Mouse (Mus musculus): ENCODE data around the gene Ndufaf1.
A peak's percentile ranks its signal among the peaks of the same experiment; 100 is the strongest.
"Not testable (repeated sequence)": the region's sequence is repeated elsewhere in the genome, so short reads cannot be mapped to it uniquely, and the experiment has no call there.

The Ndufaf1 gene

DNA sequence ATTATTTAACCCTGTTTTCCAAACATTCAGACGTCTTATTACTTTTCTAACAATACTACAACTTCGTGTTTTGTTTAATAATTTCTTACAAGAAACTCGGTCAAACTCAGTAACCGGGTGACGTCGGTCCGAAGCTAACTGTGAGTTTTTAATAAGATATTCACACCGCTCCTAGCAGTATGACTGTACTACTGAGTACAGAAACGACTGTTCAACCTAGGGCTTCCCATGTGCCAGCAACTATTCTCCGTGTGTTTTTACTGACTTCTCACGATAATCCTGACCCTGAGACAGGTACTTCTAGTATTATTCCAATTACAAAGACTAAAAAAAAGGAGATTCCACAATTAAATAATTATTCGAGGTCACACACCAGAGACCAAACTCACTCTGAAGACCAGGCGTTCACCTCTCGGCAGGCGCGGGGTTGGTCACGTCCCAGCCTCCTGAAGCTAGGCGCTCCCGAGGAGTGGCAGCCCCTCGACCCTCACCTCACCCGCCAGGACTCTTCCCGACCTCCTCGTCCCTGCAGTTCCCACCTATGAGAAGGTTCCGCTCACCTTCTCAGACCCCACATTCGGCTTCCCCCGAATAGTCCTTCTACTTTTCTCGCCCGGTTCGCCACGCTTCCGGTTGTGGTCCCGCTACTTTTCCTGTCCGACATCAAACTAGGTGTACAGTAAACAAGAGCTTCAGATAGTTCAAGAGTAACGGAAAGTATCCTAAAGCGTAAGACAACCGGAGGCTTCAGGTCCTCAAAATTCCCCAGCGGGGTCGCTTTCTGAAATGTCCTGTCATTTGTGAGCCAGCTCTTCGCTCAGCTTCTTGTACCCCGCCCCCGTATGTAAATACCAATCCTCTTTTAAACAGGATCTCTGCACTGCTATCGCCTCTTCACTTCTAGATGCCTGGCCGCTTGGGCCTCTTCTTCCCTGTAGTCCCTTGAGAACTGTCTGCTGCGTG is at the start of gene Ndufaf1:
Gene Ndufaf1, minus strand, starts transcription at position 608 of the 963 bp plus-strand sequence.
- peak; percentile 72 for DNase-seq (ENCODE audit: low spot score)

DNA sequence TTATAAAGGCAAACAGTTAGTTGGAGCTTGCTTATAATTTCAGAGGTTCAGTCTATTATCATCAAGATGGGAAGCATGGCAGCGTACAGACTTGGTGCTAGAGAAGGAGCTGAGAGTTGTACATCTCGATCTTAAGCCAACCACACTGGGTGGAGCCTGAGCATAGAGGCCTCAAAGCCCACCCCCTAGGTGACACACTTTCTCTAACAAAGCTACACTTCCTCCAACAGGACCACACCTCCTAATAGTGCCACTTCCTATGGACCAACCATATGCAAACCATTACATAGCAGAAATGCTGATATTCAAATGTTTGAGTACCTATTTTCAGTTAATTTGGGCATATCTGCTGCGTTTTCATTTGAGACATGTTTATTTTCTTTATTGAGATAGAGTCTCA is 47.4 kb upstream of the Ndufaf1 start:
- no peak for DNase-seq (ENCODE audit: low spot score)

DNA sequence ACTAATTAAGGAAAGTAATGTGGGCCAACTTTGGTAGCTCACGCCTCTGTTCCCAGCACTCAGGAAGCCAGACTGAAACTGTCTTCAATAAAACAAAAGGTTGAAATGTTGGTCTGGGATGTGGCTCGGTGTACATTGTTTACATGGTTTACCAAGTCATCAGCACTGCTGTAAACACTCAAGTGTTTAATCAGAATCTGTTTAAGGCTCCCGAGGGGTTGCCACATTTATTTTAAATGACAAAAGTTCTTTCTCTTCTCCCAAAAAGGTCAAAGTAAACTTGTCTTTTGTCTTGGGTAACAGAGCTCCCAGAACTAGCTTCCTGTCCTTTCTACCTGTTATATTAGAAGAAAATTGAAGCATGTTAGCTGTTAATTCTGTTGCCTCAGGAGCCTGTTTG is 45.0 kb upstream of the Ndufaf1 start:
- no peak for DNase-seq (ENCODE audit: low spot score)

DNA sequence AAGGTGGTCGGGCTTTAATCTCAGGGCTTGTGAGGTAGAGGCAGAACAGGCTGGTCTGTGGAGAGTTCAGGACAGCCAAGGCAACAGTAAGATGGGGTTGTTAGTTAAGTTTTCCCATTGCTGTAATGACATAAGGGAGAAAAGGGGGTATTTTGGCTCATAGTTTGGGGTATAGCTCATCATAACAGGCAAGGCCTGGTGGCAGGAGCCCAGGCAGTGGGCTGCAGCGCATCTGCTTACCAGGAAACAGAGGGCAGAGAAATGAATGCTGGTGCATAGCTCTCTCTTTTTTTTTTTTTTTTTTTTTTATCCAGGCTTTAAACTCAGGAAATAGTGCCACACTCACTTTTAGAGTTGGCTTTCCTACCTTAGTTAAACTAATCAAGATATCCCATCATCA is 40.5 kb upstream of the Ndufaf1 start:
- no peak for DNase-seq (ENCODE audit: low spot score)

DNA sequence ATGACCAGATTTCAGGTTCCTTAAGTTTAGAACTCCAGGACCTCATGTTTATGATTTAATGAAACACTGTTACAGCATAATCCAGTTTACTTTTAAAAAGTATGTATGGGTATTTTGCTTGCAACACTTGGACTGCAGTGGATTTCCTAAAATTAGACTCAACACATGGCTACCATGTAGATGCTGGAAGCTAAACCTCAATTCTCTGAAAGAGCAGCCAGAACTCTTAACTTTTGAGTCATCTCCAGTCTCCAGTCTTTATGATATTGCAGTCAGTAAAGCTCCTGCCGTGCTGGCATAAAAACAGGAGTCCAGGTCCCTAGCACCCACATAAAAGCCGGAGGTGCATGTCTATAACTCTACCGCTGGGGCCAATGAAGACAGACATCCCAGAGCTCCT is 37.3 kb upstream of the Ndufaf1 start:
- no peak for DNase-seq (ENCODE audit: low spot score)

DNA sequence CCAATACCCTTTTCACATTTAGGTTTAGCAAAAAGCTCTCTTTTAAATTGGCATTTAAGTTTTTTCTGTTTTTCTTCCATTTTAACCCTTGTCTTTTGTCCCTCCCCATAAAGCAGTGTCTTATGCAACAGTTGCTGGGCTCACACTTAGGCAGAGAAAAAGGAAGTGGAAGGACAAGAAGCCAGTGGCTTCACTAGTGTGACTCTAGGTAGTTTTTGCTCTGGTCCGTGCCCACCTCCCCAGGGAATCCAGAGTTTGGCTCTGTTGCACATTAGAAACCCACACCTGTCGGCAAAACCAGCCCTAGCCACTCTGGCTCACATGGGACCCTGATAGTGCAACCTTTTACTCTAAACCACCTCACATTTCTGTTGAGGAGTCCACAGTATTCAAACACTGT is 35.8 kb upstream of the Ndufaf1 start:
- no peak for DNase-seq (ENCODE audit: low spot score)

DNA sequence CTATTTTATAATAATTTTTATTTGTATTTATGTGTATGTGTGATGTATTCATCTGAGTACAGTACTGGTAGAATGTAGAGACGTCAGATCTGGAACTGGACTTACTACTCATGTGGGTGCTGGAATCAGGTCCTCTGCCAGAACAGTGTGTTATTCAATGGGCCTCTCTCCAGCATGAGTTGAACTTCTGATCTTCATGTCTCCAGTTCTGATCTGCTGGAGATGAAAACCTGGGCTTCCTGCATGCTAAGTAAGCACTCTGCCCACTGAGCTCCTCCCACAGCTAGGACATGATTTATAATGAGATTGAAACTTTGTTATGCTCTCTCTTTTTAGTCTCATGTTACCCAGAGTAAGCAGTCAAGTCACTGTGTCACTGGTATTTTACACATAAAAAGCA is 33.5 kb upstream of the Ndufaf1 start:
- DNase-seq (ENCODE audit: low spot score): no peak

DNA sequence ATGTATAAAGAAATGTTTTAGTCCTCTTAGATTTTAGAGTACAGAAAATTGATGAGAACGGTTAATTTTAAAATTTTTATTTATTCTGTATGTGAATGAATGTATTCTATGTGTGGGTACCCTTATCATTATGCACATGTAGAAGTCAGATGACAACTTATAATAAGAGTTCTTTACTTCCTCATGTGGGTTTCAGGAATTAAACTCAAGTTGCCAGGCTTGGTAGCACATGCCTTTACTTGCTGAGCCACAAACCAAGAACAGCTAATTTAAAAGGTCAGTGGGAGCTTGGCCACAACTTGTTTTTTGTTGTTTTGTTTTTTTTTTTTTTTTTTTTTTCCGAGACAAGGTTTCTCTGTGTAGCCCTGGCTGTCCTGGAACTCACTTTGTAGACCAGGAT is 32.2 kb upstream of the Ndufaf1 start:
- no peak for DNase-seq (ENCODE audit: low spot score)

DNA sequence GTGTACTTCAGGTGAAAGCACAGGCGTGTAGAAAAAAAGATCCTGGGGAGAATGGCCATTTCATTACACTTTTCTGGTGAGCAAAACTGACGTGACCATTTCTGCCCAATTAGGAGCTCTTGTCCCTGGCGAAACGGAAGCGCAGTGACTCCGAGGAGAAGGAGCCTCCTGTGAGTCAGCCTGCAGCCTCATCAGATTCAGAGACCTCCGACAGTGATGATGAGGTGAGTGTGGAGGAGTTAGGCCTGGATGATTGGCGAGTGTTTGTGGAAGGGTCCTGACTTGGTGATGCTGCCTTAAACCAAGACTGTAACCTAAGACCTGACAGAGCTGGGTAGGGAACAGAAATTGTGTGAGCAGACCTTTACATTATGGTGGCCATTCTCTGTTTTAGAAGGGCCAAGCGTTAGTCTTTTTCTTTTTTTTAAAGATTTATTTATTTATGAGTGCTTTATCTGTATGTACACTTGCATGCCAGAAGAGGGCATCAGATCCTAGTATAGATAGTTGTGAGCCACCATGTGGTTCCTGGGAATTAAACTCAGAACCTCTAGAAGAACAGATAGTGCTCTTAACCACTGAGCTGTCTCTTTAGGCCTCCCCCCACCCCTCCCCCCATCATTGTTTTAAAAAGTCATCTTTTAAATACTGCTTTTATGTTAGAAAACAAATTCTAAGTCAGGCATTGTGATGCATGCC is 29.5 kb upstream of the Ndufaf1 start:
- no peak for DNase-seq (ENCODE audit: low spot score)

DNA sequence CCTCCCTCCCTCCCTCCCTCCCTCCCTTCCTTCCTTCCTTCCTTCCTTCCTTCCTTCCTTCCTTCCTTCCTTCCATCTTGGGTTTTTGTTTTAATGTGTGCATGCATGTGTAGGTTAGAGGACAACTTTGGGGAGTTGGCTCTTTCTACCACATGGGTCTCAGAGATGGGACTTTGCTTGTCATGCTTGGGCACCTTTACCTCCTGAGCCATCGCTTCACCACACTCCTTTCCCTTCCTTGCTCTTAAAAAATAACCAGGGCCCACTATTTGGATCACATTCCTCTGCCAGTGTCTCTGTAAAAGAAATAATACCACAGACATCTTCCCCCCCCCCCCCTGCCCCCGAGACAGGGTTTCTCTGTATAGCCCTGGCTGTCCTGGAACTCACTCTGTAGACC is 21.1 kb upstream of the Ndufaf1 start:
- no peak for DNase-seq (ENCODE audit: low spot score)

DNA sequence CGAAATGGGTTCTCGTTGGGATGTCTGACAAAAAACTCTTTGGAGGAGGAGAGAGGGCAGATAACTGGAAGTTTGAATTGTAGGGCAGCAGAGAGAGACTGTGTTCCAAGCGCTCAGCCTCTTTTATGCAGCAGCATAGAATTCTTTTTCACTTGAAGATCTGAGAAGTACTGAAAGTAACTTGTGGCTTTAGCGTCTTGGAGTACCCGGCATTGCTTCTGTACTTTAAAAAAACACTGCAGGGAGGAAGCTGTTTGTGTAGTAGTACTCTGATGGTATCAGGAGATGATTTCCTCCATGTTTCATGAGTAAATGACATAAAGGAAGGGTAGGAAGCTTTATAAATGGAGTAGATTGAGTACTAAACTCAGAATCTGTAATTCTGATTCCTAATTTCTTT is 13.2 kb upstream of the Ndufaf1 start:
- no peak for DNase-seq (ENCODE audit: low spot score)

DNA sequence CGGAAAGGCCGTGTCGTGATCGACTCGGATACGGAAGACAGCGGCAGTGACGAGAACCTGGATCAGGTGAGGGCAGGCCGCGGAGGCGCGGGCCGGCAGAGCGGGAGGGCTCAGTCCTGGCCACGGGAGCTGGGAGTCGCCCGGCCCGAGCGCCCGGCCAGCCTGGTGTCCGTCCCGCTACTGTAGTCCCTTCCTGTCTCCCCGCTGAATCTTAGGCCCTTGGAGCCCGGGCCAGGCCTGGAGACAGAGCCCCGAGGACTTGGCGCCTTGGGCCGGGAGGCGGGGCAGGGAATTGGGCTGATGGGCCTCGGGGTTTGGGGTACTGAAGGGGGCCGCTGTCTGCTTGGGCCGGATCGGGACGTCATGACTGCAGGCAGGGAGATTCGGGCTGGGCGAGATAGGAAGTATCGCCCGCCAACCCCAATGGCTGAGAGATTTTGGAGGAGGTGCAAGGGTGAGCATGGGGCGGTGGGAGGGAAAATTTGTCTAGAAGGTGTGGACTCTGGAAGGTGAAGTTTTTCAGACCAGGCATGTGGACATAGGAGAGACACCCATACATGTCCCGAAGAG is 12.7 kb upstream of the Ndufaf1 start:
- DNase-seq (ENCODE audit: low spot score): no peak

DNA sequence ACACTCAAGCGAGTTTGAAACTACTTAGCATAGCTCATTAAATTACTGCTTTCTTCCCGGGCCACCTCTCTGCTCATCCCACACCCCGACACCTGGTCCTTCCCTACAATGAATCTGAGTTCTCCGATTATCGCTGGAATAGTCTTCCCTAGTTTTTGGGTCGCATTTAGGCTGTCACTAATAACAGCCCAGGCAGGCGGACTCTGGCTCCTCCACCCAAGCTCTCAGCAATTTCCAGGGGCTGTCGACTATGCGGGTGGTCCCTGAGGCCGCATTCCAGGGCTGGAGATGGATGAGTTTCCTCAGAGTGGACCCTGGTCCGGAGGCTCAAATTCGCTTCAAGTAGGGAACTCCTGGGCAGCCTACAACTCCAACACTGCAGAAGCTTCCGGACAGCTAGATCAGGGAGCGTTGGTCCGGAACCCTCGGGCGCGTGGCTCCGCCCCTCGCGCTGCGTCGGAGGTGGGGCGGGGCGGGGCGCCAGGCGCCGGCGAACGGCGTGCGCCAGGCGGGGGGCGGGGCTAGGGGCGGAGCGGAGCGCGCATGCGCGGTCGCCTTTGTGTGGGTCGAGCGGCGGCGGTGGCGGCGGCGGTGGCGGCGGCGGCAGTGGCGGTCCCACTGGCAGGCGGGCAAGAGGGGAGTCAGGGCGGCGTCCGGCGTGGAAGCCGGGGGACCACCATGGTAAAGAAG is 12.0 kb upstream of the Ndufaf1 start, which contains the start of gene Rtf1:
Gene Rtf1, plus strand, starts transcription at position 544 of the 690 bp plus-strand sequence.
- peak; percentile 98 for DNase-seq (ENCODE audit: low spot score)

DNA sequence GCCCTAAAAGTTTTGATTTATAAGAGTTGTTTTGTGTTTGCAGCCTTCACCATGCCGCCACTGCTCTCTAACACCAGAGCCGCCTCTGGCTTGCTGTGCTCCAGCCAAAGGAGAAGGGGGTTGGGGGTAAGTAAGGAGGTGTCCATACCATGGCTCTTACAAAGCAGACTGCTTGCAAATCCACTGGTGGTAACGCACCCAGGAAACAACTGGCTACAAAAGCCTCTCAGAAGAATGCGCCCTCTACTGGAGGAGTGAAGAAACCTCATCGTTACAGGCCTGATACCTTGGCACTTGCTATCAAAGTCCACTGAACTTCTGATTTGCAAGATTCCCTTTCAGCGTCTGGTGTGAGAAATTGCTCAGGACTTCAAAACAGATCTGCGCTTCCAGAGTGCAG is 6.4 kb upstream of the Ndufaf1 start:
- no peak for DNase-seq (ENCODE audit: low spot score)

DNA sequence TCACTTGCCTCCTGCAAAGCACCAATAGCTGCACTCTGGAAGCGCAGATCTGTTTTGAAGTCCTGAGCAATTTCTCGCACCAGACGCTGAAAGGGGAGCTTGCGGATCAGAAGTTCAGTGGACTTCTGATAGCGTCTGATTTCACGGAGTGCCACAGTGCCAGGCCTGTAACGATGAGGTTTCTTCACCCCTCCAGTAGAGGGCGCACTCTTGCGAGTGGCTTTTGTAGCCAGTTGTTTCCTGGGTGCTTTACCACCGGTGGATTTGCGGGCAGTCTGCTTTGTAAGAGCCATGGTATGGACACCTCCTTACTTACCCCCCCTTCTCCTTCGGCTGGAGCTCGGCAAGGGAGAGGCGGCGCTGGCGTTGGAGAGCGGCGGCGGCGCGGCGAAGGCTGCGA is 3.1 kb upstream of the Ndufaf1 start:
- not testable (repeated sequence) for DNase-seq (ENCODE audit: low spot score)

DNA sequence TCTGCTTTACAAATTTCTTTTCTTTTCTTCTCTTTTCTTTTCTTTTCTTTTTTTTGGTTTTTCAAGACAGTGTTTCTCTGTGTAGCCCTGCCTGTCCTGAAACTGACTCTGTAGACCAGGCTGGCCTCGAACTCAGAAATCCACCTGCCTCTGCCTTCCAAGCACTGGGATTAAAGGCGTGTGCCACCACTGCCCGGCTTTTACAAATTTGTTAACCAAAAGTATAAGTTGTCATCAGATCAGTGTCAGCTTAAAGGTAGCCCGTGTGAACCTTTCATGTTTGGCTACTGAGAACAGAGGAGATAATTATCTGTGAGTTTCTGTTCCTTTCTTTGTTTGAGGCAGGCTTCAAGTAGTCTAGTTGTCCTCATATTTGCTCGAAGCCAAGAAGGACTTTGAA is 18.4 kb downstream of the Ndufaf1 start:
- DNase-seq (ENCODE audit: low spot score): no peak

DNA sequence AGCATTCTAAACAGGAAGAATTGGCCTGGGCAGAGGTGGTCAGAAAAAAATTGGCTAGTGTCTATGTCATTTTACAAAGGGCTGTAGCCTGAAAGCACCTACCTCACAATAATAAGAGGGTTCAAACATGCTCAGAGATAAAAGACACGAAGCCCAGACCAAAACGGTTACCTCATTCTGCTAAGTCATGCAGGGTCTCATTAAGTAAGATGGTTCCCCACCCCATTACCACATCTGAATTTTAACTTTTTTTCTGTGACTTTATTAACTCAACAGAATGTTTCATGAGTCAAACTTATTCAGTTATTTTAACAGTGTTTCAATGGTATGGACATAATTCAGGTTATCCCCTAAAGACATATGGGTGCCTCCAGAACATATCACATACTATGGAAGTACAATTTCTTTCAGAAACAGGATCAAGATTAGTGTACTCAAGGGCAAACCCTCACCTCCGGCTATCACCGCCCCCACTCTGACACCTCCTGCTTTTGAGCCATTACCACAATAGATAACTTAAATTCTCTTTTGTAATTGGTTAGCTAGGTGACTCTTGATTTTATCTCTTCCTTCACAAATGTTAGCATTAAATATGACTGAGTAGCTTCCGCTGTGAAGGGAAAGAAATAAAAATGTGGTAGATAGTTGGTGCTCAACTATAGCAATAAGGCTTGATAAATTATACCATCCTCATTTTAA is 21.3 kb downstream of the Ndufaf1 start:
- no peak for DNase-seq (ENCODE audit: low spot score)

DNA sequence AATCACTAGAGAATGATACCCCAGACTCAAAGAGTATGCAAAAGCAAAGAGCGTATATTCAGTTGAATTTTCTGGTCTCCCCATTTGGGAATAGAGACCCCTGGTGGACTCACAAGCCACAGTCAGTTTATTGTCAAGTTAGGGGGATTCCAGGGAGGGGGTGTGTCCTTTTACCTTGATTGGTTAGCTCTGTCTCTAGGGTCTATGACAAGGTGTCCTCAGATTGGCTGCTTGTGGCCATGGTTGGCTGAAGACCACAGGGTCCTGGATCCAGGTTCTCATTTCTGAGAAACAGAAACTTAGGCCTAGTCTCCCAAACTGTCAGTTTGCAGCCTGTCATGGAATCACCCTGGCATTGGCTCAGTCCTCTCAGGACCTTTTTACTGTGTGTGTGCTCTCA is 25.8 kb downstream of the Ndufaf1 start:
- no peak for DNase-seq (ENCODE audit: low spot score)

DNA sequence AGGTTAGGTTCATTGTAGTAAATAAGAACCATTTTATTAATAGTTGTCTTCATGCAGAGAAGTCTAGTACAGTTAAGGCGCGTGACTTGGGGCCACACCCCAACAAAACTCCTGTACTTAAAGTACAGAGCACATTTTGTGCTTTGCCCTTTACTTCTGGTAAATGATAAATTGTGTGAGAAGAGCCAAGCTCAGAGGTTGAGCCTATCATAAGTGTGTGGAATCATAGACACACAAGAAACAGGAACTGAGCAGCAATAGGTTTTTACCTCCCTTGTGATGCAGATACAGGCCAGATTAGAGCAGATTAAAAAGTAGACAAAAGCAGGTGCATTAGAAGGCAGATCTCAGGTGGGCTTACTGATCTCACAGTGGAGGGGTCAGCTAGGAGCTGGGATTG is 41.3 kb downstream of the Ndufaf1 start:
- no peak for DNase-seq (ENCODE audit: low spot score)

DNA sequence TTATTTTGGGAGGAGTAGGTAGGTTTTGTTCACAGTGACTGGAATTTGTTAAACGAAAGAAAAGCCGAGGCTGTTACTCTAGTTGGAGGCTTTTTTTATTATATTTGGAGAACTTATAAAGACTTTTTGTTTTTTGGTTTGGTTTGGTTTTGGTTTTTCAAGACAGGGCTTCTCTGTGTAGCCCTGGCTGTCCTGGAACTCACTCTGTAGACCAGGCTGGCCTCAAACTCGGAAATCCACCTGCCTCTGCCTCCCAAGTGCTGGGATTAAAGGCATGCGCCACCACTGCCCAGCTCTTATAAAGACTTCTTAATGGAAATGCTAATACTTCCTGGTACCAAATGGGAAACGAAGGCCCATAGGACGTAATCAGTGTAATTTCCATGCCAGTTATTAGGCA is 43.6 kb downstream of the Ndufaf1 start:
- DNase-seq (ENCODE audit: low spot score): not testable (repeated sequence)

DNA sequence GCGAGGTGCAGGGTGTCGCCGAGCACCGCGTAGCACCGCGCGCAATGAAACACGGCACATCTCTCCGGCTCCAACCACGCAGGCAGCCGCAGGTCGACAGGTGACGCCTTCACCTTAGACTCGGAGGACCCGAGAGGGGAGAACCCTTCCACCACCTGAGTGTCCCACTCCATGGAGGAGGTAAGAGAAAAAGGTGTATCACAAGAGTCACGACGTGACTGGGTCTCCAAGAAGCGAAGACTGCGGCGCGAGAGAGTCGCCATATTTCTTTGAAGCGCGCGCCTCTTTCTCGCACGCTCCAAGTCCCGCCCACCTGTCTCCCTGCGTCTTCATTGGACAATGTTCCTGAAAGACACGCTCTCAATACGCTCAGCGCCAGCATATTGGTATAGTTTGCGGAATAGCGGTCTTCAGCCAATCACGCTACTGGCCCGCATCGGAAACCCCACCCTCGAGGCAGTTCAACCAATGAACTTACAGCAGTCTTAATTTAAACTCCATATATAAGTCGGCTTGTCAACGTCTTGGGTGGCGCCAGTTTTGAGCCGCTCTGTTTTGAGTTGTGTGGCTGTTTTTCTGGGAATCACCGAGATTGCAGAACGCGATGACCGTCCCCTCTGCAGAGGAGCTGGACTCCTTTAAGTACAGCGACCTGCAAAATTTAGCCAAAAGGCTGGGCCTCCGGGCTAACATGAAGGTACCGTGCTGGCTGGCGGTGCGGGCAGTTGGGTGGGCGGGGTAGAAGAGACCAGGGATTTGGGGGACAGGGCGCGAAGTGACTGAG is 44.2 kb downstream of the Ndufaf1 start, which contains the start of the genes Nusap1 and Oip5:
Gene Nusap1, plus strand, starts transcription at position 100 of the 784 bp plus-strand sequence.
Gene Oip5, minus strand, starts transcription at position 271 of the 784 bp plus-strand sequence.
- DNase-seq (ENCODE audit: low spot score): peak; percentile 84
